Mouse (Mus musculus): ENCODE measurements at regions not wholly inside any gene's neighbourhood (a gene's known extent, or its start where the extent isn't known, plus 50 kb on each side); places are given as distances from the start of the nearest gene placed in this dataset.

DNA sequence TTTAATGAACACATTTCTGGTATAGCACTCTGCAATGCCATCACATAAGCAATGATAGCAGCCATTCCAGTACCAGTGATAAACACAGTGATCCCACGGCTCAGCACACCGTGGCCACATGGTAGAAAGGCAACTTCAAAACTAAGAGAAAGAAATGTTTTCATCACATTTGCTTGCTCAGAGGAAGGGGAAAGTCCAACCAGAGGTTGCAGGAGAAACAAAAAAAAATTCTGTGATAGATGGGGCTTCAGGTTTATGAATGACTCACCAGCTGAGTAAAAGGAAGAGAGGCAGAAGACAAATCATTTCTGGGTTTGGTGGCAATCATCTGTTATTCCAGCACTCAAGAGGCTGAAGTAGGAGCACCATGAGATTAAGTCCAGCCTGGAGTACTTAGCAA is 103.5 kb downstream of the Gm9733 start:
- in situ Hi-C loops (cut with MboI; ENCODE audit: low pct_unique_long_range_greater_than_20kb in 1 of 2, low sequenced_read_pairs in 2 of 2, unreplicated experiment in 1 of 2) = no loop called here

DNA sequence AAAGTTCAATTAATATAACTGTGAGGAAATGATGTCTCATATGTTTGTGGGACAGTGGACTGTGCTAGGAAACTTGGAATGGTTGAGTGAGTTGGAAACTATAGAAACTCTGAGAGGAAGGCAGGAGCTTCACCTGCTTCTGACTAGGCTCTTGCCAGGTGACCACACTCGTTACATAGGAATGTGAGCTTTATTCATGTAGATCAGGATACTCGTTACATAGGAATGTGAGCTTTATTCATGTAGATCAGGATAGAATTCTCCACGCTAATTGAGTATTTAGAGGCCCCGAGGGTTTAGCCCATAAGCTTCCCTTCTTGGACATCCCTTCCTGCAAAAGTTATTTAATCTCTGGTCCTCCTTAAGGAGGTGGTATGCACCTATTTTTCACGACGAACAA is 101.9 kb downstream of the Gm9733 start:
- in situ Hi-C loops (cut with MboI; ENCODE audit: low pct_unique_long_range_greater_than_20kb in 1 of 2, low sequenced_read_pairs in 2 of 2, unreplicated experiment in 1 of 2) = no loop called here

DNA sequence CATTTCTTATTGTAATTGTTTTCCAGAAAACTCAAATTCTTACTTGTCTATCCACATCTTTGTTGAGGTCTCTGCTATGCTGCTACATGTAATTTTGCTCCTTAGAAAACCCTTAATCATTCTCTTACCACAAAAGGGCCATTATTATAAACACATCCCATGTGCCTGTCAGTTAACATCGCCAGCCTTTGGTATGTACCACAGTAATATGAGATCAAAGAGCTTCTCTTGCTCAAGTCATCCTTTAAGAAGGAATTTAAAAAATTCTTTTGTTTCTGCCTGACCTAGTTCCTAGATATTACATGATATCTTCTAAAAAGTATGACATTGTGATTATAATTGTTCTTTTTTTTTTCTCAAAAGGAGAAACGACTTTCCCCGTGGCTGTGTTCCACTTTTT is 100.7 kb downstream of the Gm9733 start:
- in situ Hi-C loops (cut with MboI; ENCODE audit: low pct_unique_long_range_greater_than_20kb in 1 of 2, low sequenced_read_pairs in 2 of 2, unreplicated experiment in 1 of 2) = no loop called here

DNA sequence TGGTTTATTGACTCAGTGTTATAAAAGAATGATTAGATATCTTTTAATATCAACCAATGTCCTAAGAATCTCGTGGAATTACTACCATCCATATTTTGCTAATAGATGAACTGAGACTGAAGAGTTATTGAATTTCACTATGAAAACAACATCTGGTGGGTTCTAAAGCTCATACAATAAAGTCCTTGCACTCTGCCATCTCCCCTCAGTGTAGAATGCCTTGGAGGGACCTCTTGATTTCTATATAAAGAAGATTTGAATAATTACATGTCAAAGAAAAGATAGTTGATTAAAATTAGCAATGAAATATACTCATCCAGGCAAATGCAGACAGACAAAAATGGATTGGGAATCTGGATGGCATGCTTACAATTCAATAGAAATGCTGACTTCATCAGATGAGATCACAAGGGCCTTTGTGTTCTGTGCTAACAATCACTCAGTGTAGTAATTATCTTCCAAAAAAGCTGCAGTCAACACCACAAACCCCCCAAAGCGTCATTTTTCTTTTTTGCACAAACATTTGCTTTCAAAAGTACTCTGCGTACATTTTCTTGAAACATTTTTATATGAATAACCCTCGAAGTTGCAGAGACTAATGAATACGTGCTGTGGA is 94.2 kb downstream of the Gm9733 start:
- in situ Hi-C loops (cut with MboI; ENCODE audit: low pct_unique_long_range_greater_than_20kb in 1 of 2, low sequenced_read_pairs in 2 of 2, unreplicated experiment in 1 of 2) = no loop called here

DNA sequence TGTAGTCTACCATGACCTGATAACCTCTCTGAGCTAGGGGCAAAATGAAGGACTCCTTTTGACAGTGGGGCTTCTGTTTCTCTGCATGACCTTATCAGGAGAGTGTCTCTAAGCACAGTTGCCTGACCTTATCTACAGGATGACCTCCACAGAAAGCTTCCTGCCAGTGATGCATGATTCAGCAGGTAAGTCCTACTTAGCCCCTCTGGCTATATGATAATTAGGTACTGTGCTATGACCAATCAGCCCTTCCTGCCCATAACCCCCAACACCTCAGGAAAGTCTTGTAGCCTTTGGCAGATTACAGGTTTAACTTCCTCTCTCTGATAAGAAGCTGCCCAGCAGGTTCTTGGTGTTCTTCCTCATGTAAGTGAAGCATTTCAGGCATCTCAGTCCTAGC is 89.7 kb downstream of the Gm9733 start:
- in situ Hi-C loops (cut with MboI; ENCODE audit: low pct_unique_long_range_greater_than_20kb in 1 of 2, low sequenced_read_pairs in 2 of 2, unreplicated experiment in 1 of 2) = no loop called here

DNA sequence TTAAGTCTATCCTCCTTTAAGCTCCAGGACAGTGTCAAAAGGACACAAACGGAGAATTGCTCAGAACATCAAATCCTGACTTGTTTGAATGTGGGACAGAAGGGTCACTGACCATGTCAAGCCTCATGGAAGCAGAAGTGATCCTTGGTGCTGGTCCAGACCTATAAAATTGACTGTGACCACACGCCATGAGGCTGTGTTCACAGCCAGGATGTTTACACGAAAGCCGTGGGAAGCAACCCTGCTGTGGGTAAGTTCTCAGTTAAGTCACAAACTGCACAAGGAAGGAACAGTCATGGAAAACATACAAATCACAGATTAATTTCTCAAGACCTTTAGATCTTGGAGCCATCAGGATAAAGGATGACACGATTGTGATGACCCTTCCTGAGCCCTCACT is 88.5 kb downstream of the Gm9733 start:
- in situ Hi-C loops (cut with MboI; ENCODE audit: low pct_unique_long_range_greater_than_20kb in 1 of 2, low sequenced_read_pairs in 2 of 2, unreplicated experiment in 1 of 2) = no loop called here

DNA sequence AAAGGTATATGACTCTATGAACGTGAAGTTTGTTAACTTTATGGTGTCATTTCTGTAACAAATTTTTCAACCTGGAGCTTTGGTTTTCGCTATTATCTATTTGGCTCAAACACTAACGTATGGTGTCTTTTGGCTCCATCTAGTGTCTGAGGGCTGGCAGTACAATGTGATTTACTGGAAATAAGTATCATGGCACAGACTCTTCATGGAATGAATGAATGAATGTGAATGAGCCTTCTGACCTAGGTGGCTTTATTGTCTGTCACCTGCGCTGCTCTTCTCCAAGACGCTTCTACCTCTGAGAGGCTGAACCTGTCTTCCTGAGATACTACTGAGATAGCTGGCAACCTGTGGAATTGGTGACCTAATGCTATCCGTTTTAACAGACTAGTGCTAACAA is 87.1 kb downstream of the Gm9733 start:
- in situ Hi-C loops (cut with MboI; ENCODE audit: low pct_unique_long_range_greater_than_20kb in 1 of 2, low sequenced_read_pairs in 2 of 2, unreplicated experiment in 1 of 2) = no loop called here

Data from mouse embryonic stem cell (cell line).